Mouse (Mus musculus) heart, adult 11 months (tissue): ENCODE results near the gene Igflr1.

Experiments used
- DNase-seq: peaks from one replicate; pipeline ENCODE4 v3.0.0; 2022

Igflr1 gene

GRCm38 (mm10) chr7:30564970-30565571 lies at the start of gene Igflr1:
Gene Igflr1, plus strand, starts transcription at chr7:30565427.
- DNase-seq = no peak

DNA sequence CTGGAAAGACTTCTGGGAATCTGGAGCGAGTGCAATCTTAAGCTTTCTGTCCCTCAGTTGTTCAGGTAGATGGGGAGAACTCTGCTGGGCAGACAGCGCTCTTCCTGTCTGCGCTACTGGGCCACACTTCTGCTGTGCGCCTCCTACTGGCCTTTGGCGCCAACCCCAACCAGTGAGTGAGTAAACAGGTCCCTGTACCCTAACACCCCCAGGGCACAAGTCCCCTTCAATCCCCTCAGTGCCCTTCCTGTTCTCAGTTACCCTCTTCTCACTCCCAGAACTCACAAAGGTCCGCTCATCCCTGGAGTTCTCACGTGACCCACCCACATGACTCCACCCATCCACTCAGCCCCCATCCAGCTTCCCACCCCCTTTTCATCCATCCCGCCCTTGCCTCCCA lies 46.9 kb upstream of the Igflr1 start:
- no peak for DNase-seq

DNA sequence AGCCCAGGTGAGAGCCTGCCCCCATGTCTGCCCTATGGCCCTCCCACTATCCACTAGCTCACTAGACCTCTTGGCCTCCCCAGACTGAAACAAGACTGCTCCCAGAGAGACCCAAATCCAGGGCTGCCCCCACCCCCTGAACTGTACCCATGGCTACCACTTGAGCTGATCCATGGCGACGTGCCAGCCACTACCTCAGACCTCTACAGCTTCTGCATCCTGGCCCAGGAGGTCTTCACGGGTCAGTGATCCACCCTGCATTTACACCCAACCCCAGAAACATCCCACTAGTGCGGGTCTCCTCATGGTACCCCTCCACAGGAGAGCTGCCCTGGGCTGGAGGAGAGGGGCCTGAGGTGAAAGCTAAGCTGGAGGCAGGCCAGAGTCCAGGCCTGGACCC lies 44.8 kb upstream of the Igflr1 start:
- DNase-seq = no peak

GRCm38 (mm10) chr7:30520856-30521255 lies 44.4 kb upstream of the Igflr1 start:
- DNase-seq = no peak

GRCm38 (mm10) chr7:30522871-30523270 lies 42.4 kb upstream of the Igflr1 start:
- DNase-seq = no peak

GRCm38 (mm10) chr7:30524487-30524886 lies 40.7 kb upstream of the Igflr1 start:
- DNase-seq = no peak

- DNase-seq = peak; percentile 89
These were observed 39.3 kb upstream of the Igflr1 start for GRCm38 (mm10) chr7:30525954-30526353.

DNA sequence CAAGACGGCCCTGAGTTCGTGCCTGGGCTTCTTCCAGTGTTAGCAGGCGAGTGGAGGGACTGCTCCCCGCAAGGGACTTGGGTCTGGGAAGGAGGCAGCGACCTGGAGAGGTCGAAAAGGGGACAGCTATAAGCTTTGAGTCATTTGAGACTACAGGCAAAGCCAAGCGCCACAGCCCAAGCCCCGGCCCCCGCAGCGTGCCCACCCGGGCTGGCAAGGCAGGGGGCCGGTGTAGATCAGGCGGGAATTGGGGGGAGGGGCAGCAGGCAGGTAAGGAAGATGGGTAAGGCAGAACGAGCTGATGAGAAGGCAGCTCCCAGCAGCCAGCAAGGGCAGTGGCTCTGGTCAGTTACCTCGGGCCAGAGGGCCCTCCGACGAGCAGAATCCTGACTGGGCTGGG lies 38.8 kb upstream of the Igflr1 start:
- DNase-seq = no peak

DNA sequence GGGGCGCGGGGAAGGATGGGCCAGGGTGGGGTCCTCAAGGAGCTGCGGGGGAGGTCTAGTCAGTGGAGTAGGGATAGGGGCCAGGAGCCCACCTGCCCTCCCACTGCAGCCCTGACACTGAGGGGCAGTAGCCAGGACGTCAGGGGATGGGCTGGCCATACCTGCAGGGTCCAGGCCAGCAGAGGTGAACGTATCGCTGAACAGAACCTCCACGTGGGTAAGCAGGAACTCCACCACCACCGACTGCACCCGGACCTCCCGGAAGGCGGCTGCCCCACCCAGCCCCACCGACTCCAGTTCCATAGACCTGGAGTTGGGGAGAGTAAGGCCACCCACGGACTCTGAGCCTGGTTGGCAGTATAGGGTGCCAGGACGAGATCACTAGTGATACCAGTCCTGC lies 38.2 kb upstream of the Igflr1 start:
- no peak for DNase-seq

DNA sequence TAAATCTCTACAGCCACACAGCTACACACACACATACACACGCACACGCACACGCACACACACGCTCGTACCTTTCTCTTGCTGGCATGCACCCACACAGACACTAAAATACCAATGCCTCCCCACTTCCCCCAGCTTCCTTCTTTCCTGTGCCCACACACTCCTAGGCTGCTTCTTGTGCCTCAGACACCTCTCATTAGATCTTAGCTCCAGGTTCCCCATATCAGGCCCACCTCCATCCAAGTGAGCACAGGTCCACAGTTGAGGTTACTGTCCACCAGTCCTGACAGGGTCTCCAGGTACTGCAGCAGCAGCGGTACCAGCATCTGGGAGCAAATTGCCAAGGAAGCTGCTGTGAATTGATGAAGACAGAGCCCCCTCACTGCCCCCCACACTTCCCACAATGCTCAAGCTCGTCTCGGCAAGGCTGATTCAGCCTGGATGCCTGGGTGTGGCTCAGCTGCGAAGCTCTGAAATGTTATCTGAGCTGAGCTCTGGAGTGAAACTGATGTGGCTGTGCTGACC lies 33.9 kb upstream of the Igflr1 start:
- no peak for DNase-seq

DNA sequence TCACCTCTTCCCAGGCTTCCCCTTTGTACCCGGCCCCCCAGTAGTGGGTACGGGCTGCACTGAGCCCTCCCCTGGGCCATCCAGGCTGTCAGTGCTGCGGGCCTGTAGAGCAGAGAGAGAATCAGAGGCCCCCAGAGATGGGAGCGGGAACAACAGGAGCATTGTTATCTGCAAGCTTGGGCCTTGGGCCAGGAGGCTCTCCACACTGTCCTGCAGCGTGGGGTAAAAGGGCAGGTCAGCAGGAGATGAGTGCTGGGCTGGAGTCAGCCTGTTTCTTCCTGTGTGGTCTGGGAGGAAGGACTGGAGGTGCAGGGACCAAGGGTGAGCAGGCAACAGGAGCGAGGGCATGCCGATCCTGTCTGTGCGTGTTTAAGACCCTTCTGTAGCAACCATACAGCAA lies 32.3 kb upstream of the Igflr1 start:
- peak; percentile 94 for DNase-seq

DNA sequence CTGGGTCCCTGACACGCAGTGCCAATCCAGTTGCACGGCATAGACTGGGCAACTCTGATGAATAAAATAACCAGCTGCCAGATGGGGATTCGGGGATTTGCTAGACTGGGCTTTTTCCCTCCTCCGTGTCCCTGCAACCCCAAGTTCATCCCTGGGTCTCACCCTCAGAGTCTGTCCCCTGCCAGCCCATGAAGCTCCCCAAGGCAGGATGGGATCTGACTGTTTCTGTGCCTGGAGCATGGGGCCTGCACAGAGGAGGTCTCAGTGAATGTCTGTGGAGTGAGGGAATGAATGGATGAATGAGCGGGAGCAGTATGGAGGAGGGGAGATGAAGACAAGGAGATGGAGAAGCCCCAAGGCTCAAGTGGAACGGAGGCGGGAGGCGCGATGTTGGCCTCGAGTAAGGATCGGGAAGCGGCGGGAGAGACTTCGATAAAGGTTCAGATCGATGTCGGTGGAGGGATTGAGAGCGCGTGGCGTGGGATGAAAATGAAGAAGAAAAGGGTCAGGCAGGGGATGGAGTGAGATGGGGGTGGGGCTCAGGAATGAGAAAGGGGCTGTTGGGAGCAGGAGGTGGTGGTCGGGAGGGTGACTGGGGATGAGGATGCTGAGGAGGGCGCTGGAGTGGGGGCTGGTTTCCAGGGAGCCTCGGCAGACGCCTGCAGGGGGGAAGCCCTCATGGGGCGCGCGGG lies 31.1 kb upstream of the Igflr1 start:
- peak; percentile 90 for DNase-seq

DNA sequence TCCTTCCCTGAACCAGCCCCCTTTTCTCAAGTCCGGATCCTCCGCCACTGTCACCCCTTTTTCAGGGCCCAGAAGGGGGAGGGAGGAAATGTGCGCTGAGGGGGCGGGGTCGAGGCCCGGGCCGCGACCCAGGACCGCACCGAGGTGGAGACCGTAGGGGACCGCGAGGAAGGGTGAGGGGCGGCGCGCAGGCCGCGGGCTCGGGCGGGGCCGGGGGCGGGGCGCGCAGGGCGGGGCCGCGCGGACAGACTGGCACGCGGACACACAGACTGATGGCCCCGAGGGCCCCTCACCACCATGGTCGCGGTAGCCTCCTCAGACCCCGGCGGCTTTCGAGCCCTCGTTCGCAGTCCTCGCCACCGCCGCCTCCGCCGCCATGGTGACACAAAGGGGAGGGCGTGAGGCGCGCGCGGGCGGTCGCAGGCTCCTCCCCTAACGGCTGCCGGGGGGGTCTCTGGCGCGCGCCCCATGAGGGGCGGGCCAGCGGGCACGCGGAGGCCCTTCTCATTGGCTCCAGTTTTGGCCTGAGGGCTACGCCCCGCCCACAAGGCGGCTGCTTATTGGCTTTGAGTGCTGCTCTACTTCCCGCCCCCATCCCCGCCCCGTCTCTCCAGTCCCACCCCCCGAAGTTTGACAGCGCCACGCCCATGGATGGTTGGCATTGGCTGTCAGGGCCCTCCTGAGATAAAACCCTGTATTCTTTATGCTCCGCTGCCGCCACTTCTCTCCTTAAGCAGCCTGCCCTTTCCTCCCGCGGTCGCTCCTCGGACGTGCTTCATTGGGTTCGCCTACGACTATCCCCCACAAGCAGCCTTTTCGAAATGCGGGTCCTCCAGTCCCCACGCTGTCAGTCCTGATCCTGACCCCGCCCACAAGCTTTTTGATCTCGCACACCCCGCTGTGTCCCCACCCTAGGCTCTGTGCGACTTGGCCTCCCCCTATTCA lies 30.3 kb upstream of the Igflr1 start, which contains the start of gene Arhgap33:
TSS of gene Arhgap33 (minus strand) at position 428 of the 945 bp plus-strand sequence.
- peak; percentile 99 for DNase-seq

DNA sequence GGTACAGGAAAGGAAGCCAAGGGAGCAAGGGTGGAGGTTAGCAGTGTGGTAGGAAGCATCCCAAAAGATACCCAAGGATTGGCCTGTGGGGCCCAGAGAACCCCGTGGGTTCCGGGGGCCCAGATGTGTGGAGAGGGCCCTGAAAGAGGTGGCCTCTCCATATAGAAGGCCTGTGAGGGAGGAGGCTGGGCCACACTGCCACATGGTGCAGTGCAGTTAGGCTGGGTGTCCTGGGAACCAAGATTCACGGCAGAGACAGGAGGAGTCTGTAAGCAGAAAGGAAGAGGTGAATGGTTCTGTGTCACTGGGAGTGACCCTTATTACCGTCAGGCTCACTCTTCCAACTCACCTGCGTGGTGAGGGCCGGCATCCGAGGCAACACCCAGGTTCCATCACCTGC lies 24.7 kb upstream of the Igflr1 start:
- DNase-seq = peak; percentile 80

DNA sequence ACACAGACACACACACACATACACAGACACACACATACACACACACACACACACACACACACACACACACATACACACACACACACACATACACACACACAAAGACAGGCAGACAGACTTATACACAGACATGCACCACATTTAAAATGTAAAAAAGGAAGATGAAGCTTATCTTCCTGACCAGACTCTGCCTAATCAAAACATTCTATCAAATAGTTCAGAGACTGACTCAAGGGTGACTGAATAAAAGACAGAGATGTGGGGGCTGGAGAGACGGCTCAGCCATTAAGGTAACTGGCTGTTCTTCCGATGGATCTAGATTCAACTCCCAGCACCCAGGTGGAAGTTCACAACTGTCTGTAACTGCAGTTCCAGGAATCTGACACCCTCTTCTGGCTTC lies 20.9 kb upstream of the Igflr1 start:
- no peak for DNase-seq

DNA sequence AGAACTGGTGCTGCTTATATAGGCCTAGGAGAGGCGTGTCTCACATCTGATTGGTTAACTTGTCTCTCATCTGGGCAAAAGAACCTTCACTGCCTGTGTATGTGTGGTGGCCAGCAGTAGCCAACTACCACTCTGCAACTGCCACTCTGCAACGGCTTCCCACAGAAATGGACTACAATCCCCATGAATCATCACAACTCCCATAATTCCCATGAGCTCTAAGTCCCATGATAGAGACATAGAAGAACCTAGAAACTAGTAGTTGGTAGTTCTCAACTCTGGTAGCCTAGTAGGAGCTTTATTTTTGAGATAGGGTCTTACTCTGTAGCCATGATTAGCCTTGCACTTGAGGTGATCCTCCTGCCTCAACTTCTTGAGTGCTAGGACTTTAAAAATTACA lies 15.3 kb upstream of the Igflr1 start:
- no peak for DNase-seq

GRCm38 (mm10) chr7:30550603-30551002 lies 14.6 kb upstream of the Igflr1 start:
- peak; percentile 91 for DNase-seq

DNA sequence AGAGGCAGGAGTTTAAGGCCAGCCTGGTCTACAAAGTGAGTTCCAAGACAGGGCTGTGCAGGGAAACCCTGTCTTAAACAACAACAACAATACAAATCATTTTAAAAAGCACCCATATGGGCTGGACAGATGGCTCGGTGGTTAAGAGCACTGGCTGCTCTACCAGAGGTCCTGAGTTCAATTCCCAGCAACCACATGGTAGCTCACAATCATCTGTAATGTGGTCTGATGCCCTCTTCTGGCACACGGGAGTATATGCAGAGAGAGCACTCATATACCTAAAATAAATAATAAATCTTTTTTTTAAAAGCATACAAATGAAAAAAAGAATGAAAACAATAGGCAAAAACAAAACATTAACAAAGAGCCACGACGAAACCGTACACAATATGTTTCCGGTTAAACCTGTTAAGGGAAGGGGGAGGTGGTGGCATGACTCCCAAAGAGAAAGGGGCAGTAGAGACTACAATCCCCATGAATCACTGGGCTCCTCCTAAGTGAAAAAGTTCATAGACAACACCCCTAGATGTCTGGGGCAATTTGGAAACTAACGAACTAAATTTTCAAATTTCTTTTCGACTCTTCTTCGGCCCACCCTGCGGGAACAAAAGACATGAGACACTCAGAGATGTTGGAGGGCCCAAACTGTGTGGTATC lies 13.7 kb upstream of the Igflr1 start:
- peak; percentile 90 for DNase-seq

DNA sequence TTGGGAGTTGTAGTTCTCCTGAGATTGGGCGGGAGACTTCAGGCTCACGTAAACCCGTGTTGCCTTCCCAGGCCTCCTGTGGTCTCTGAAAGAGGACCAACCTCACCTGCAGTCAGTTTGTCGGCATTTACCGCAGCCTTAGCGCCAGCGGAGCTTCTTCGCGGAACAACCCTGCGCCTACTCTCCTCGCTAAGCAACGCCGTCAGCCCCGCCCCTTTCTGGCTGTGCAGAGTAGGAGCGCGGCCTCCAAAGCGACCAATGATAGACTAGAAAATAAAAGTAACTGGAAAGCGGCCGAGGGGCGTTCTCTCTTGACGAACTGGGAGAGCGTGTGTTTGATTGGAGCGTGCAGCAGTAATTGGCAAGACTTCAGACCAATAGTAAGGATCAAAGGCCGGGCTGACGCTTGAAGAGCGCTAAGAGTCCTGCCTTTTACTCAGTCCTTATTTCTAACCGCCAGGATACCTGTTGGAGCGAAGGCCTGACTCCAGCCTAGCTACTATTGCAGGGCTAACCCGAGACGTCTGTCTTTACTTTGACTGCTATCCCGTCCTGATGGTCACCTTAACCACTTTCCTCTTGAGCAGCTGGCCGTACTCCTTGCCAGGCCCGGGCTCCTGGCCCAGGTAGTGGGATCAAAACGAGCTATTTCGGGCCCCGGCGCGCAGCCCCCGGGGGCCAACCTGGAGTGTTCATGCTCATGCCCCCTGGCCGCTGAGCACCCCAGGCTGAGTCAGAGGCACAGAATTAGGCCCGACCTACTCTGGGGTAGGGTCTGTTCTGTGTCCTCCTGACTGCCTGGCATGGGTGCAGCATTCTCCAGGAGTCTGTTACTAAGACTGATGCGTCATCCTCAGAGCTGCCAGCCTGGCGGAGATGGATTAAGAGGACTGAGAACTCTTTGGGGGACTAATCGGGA lies 12.9 kb upstream of the Igflr1 start, which contains the start of the genes Hspb6 and Proser3:
TSS of gene Hspb6 (plus strand) at position 77 of the 919 bp plus-strand sequence.
TSS of gene Proser3 (minus strand) at position 198 of the 919 bp plus-strand sequence.
- DNase-seq = peak; percentile 100

GRCm38 (mm10) chr7:30553021-30553589 lies 12.1 kb upstream of the Igflr1 start:
- peak; percentile 97 for DNase-seq
